Mouse (Mus musculus) olfactory bulb, adult 2 months (tissue): ENCODE results near the gene Pld3. TPM values are rescaled to one million over a fixed set of nuclear protein-coding genes. Genes with fewer than 3 reads are reported as not detected.
"Not testable (repeated sequence)": the region's sequence is repeated elsewhere in the genome, so short reads cannot be mapped to it uniquely, and the experiment has no call there.

Experiments used
- H3K27ac ChIP-seq: fragments of 200-500 bp; 2 replicates; pipeline ENCODE4 v1.5.1; 2012; ENCODE audit warnings: low read depth, low read length; ENCODE audit not compliant: insufficient read depth
- H3K4me1 ChIP-seq: fragments of 200-500 bp; 2 replicates; pipeline ENCODE4 v1.6.1; 2012; ENCODE audit warnings: low read length; ENCODE audit not compliant: control insufficient read depth, insufficient read depth
- H3K4me3 ChIP-seq: fragments of 200-500 bp; 2 replicates; pipeline ENCODE4 v1.5.1; 2012; ENCODE audit warnings: mild to moderate bottlenecking, low read depth, low read length, moderate library complexity; ENCODE audit not compliant: insufficient read depth
- CTCF ChIP-seq: fragments of 200-500 bp; IDR thresholded peaks from 2 replicates; pipeline ENCODE4 v1.5.1; 2012; ENCODE audit warnings: low read depth, mild to moderate bottlenecking, low read length, moderate library complexity; ENCODE audit not compliant: insufficient read depth
- POLR2A ChIP-seq: fragments of 200-500 bp; IDR thresholded peaks from 2 replicates; pipeline ENCODE4 v1.6.1; 2012; ENCODE audit warnings: mild to moderate bottlenecking, low read depth, low read length, moderate library complexity; ENCODE audit not compliant: insufficient read depth
- WGBS: fragments of 180-500 bp; shearing (Covaris S2); methylation state at CpG from one replicate; pipeline ENCODE4 v1.1.7; 2018; 5-methylcytosine and 5-hydroxymethylcytosine counted together
- polyA plus RNA-seq: library from polyadenylated mRNA; stranded (reverse); fragments of >200 nt; gene quantifications from 2 replicates; pipeline ENCODE4 v1.2.4, GENCODE M21; 2012; ENCODE audit warnings: low replicate concordance; ENCODE audit not compliant: missing spikeins, insufficient read depth, insufficient read length

Gene Pld3
- polyA plus RNA-seq, 1 experiment: not detected

DNA sequence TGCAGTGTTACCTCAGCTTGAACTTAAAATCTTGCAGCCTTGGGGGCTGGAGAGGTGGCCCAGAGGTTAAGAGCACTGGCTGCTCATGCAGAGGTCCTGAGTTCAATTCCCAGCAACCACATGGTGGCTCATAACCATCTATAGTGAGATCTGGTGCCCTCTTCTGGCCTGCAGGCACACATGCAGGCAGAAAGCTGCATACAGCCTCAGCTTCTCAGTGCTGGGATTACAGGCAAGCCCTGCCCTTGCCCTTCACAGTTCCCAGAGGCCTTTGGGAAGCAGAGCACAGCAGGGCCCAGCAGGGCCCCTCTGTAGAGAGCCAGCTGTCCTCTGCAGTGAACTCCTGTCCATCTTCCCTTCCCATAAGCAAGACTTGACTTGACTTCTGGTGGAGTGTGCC is 32.9 kb downstream of the Pld3 start:
- Histone ChIP-seq H3K27ac (no peak overlapping the region), H3K4me1 (no peaks in the 10 kb centered on the region), H3K4me3 (no peak overlapping the region)
- TF ChIP-seq CTCF: no peak
- no peak for TF ChIP-seq POLR2A

DNA sequence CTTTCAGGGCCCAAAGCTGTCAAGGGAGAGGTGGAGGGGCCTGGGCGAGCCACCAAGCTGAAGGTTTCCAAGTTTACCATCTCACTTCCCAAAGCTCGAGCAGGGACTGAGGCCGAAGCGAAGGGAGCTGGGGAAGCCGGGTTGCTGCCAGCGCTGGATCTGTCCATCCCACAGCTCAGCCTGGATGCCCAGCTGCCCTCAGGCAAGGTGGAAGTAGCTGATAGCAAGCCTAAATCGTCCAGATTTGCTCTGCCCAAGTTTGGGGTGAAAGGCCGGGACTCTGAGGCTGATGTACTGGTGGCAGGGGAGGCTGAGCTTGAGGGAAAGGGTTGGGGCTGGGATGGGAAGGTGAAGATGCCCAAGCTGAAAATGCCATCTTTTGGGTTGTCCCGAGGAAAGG is 34.7 kb downstream of the Pld3 start:
- TF ChIP-seq POLR2A (no peak), CTCF (no peak)

GRCm38 (mm10) chr7:27514961-27515360 is 38.1 kb downstream of the Pld3 start:
- TF ChIP-seq POLR2A (no peak), CTCF (no peak)
- Histone ChIP-seq H3K27ac (no peak overlapping the region), H3K4me3 (no peak overlapping the region), H3K4me1 (no peaks in the 10 kb centered on the region)
- 86% methylated on average over 9 of the region's 9 CpGs for WGBS

More for the DNA sequence above, 34.7 kb downstream of the Pld3 start:
- Histone ChIP-seq H3K27ac (no peak overlapping the region), H3K4me1 (no peaks in the 10 kb centered on the region), H3K4me3 (no peak overlapping the region)
- 85% methylated on average over 9 of the region's 9 CpGs for WGBS

DNA sequence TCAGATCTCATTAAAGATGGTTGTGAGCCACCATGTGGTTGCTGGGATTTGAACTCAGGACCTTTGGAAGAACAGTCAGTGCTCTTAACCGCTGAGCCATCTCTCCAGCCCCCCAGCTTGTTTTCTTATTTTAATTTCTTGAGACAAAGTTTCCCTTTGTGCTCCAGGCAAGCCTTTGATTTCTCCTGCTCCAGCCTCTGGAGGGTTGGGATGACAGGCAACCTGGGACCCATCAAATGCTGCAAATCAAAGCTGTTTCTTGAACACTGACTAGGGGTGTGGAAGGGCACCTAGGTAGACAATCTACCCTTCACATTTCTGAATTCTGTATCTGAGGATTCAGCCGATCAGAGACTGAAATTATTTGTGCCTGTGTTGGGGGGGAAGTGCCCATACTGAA is 42.2 kb downstream of the Pld3 start:
- TF ChIP-seq POLR2A (no peak), CTCF (no peak)

GRCm38 (mm10) chr7:27508648-27509005 is 44.4 kb downstream of the Pld3 start:
- 26% methylated on average over 6 of the region's 6 CpGs for WGBS

More for the DNA sequence above, 42.2 kb downstream of the Pld3 start:
- Histone ChIP-seq H3K27ac (no peak overlapping the region), H3K4me3 (no peak overlapping the region), H3K4me1 (peaks cover 10% of the 10 kb centered on the region)
- WGBS: 80% methylated on average over 2 of the region's 2 CpGs

GRCm38 (mm10) chr7:27507711-27508647 is 45.0 kb downstream of the Pld3 start:
- peaks cover 10% of the 10 kb centered on the region for H3K4me1 ChIP-seq
- H3K27ac ChIP-seq: peak overlapping the region; percentile 17; the same call in 1 of the 2 replicates
- under 1% methylated on average over 54 of the region's 54 CpGs for whole genome bisulfite sequencing
- peak overlapping the region; percentile 54 for H3K4me3 ChIP-seq
- TF ChIP-seq CTCF (peak; percentile 36; the same call in 1 of the 2 replicates), POLR2A (no peak; the same call in 1 of the 2 replicates)

More at GRCm38 (mm10) chr7:27508648-27509005, 44.4 kb downstream of the Pld3 start:
- H3K27ac ChIP-seq: no peak overlapping the region
- H3K4me1 ChIP-seq: peaks cover 10% of the 10 kb centered on the region
- peak; percentile 35; the same call in 1 of the 2 replicates for TF ChIP-seq CTCF
- no peak for TF ChIP-seq POLR2A
- H3K4me3 ChIP-seq: no peak overlapping the region

- Histone ChIP-seq H3K4me3 (no peak overlapping the region), H3K27ac (no peak overlapping the region), H3K4me1 (peaks cover 10% of the 10 kb centered on the region)
- WGBS: 46% methylated on average over 9 of the region's 9 CpGs
- TF ChIP-seq POLR2A (no peak), CTCF (no peak)
These were observed 46.1 kb downstream of the Pld3 start for GRCm38 (mm10) chr7:27506765-27507370.

DNA sequence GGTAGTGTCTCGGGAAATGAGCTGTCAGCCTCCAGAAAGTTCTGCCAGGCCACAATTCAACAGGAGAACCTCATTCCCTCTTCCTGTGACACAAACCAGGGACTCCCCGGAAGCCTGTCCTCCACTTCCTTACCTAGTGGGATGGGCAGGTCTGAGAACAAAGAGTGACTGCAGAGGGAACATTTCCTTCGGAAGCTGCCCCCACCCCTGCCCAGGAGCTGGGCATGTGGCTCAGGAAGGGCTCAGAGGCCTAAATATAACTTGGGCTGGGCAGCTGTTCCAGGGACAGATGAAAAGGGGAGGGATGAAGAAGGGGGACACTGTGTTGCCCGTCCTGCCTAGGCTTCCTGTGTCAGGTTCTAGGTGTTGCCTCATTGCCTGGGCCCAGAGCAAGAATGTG is 51.4 kb downstream of the Pld3 start:
- H3K4me3 ChIP-seq: no peak overlapping the region
- no peak overlapping the region for H3K27ac ChIP-seq
- H3K4me1 ChIP-seq: no peaks in the 10 kb centered on the region
- WGBS: 92% methylated on average over 4 of the region's 4 CpGs
- no peak for TF ChIP-seq POLR2A
- TF ChIP-seq CTCF: no peak

DNA sequence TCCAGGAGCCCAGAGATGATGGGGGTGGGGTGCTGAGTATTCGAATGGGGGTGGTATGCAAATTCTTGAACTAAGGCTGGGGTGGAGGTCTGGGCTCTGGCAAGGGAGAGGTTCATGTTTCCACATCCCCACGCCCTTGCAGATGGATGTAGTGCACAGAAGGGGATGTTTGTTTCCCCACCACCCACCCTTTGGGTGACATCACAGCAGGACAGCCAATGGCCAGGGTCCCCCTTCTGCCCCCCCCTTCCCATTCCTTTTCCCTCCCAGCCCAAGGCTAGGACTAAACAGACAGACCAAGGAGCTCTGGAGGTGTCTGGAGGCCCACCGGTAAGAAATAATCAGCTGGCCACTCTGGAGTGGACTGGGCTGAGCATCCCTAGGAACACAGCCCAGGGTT is 54.0 kb downstream of the Pld3 start, which contains the start of gene Prx:
Prx (plus strand) TSS at position 289 of the 400 bp plus-strand sequence.
- WGBS: 63% methylated on average over 3 of the region's 3 CpGs
- Histone ChIP-seq H3K27ac (no peak within 1 kb of the TSS), H3K4me1 (no peaks in the 10 kb centered on the region), H3K4me3 (no peak within 1 kb of the TSS)
- no peak for TF ChIP-seq POLR2A
- no peak for TF ChIP-seq CTCF

GRCm38 (mm10) chr7:27494659-27495367 is 58.2 kb downstream of the Pld3 start:
- not testable (repeated sequence) for H3K4me3 ChIP-seq, H3K4me1 ChIP-seq, H3K27ac ChIP-seq
- WGBS: 88% methylated on average over 9 of the region's 9 CpGs
